ENCODE assay signal across 18 mouse cellular contexts in genomic region chr17:50232821-50233220, GRCm38 (mm10). TPM values are rescaled to one million over a fixed set of nuclear protein-coding genes. Genes with fewer than 3 reads are reported as not detected.
DNase-seq lines count a peak whose midpoint lies in the region; ATAC-seq lines count a peak whose summit lies in the region.
"Had no signal": no experiment of that assay in that cellular context is flagged by ENCODE, and none has a peak within 500 bp of the region (broad histone marks: within the 10 kb centered on the region; RNA-seq: fewer than 3 reads in every experiment).

No protein-coding gene starts in this region.

- no peak overlapping the region for H3K9ac ChIP-seq in heart, embryonic 12.5 days
- H3K9ac ChIP-seq: embryonic facial prominence, embryonic 12.5 days; forebrain, embryonic 12.5 days; forebrain, postnatal 0 days; heart, embryonic 15.5 days; hindbrain, embryonic 14.5 days had no signal

- peaks cover 8% of the 10 kb centered on the region for H3K27me3 ChIP-seq in heart, embryonic 12.5 days (replicated peaks)
- H3K27me3 ChIP-seq: embryonic facial prominence, embryonic 12.5 days had no signal

- no peak for ATAC-seq in heart, embryonic 12.5 days (ENCODE audit: insufficient number of reproducible peaks, low FRiP score)
- ATAC-seq: forebrain, postnatal 0 days; intestine, embryonic 16.5 days had no signal

- no peak overlapping the region for H3K4me3 ChIP-seq in heart, embryonic 12.5 days
- H3K4me3 ChIP-seq: embryonic facial prominence, embryonic 12.5 days; forebrain, embryonic 12.5 days; heart, embryonic 15.5 days had no signal

- 87% methylated on average over 11 of the region's 11 CpGs for WGBS in heart, embryonic 12.5 days

- H3K27ac ChIP-seq in heart, embryonic 12.5 days (ENCODE audit: poor library complexity, severe bottlenecking), result no peak overlapping the region
- H3K27ac ChIP-seq: embryonic facial prominence, embryonic 12.5 days; forebrain, embryonic 12.5 days; heart, embryonic 15.5 days; hindbrain, embryonic 14.5 days had no signal

- no peak overlapping the region for H3K4me2 ChIP-seq in heart, embryonic 12.5 days
- H3K4me2 ChIP-seq: embryonic facial prominence, embryonic 12.5 days; forebrain, embryonic 12.5 days; heart, embryonic 15.5 days; hindbrain, embryonic 14.5 days had no signal

- no peaks in the 10 kb centered on the region for H3K36me3 ChIP-seq in heart, embryonic 12.5 days
- H3K36me3 ChIP-seq: embryonic facial prominence, embryonic 12.5 days; forebrain, embryonic 12.5 days; heart, embryonic 15.5 days had no signal

- intact Hi-C loops in left cerebral cortex, postnatal 4 days (cut with DNase I), result no loop called here
- intact Hi-C loops in left cerebral cortex, postnatal 36 days (cut with DNase I), result no loop called here

- H3K4me1 ChIP-seq in heart, embryonic 12.5 days (replicated peaks), result 0 out of 2 replicates have a peak, but pooled peaks cover 5% of the 10 kb centered on the region
- H3K4me1 ChIP-seq: embryonic facial prominence, embryonic 12.5 days; heart, embryonic 15.5 days had no signal

- no peaks in the 10 kb centered on the region for H3K9me3 ChIP-seq in heart, embryonic 12.5 days (replicated peaks)
- H3K9me3 ChIP-seq: embryonic facial prominence, embryonic 12.5 days; forebrain, embryonic 12.5 days; heart, embryonic 15.5 days had no signal

- peak; percentile 68 to 77 for DNase-seq in cerebellum, postnatal 14 days
- DNase-seq in cerebellum, adult 18-20 months, result no peak
- DNase-seq in heart, adult 11 months, result peak; percentile 80
- DNase-seq in left cerebral cortex, postnatal 4 days, result peak; percentile 74
- no peak for DNase-seq in left cerebral cortex, postnatal 36 days (ENCODE audit: low spot score in 2 of 2)
- peak; percentile 10 to 41 for DNase-seq in spleen, postnatal 4 days (ENCODE audit: low spot score in 2 of 2)
- DNase-seq in spleen, postnatal 36 days (ENCODE audit: low spot score in 2 of 2), result no peak
- DNase-seq: adrenal gland, postnatal 10 days; cerebellum, adult 8-10 months; forebrain, postnatal 0 days; gastrocnemius, postnatal 14 days; heart, postnatal 14 days had no signal

RNA-seq across cellular contexts. Expression of gene Rftn1, which starts 42.3 kb away (rescaled TPM):
- polyA plus RNA-seq in heart, embryonic 12.5 days (2016; fragmentation: Nextera tagmentation; extraction: Ambion mirVana), result 24.2 and 26.6 TPM in 2 replicates
- total RNA-seq in left cerebral cortex, postnatal 4 days (2021), result 10 to 100 TPM; 13.5 to 19.9 TPM
- total RNA-seq in left cerebral cortex, postnatal 36 days (2021), result 1 to 10 TPM; 7.4 to 8.5 TPM

Comparison
In these comparisons a context has a peak if more than half of its experiments do, and no peak if none do; other contexts are left out.
1. DNase-seq: peak in cerebellum, postnatal 14 days (2 of 2), heart, adult 11 months (single experiment), left cerebral cortex, postnatal 4 days (single experiment) and spleen, postnatal 4 days (2 of 2); none in cerebellum, adult 18-20 months (0 of 2), left cerebral cortex, postnatal 36 days (0 of 2) and spleen, postnatal 36 days (0 of 2).